Mouse (Mus musculus): ENCODE measurements around the gene Pycr1.
"Not testable (repeated sequence)": the region's sequence is repeated elsewhere in the genome, so short reads cannot be mapped to it uniquely, and the experiment has no call there.

Gene Pycr1

GRCm38 (mm10) chr11:120643601-120643987, at the start of gene Pycr1:
TSS of gene Pycr1 (minus strand) at chr11:120643769.
- DNase-seq (ENCODE audit: low spot score in 2 of 2) = peak; percentile 89 to 91

- DNase-seq (ENCODE audit: low spot score in 2 of 2) = no peak
Measured at GRCm38 (mm10) chr11:120692471-120693011, 49.0 kb upstream of the Pycr1 start.

GRCm38 (mm10) chr11:120689365-120689764, 45.8 kb upstream of the Pycr1 start:
- no peak for DNase-seq (ENCODE audit: low spot score in 2 of 2)

- no peak for DNase-seq (ENCODE audit: low spot score in 2 of 2)
Measured at GRCm38 (mm10) chr11:120686650-120687272, 43.2 kb upstream of the Pycr1 start.

GRCm38 (mm10) chr11:120684660-120685059, 41.1 kb upstream of the Pycr1 start:
- DNase-seq (ENCODE audit: low spot score in 2 of 2) = no peak

GRCm38 (mm10) chr11:120684086-120684485, 40.5 kb upstream of the Pycr1 start:
- DNase-seq (ENCODE audit: low spot score in 2 of 2) = no peak

DNA sequence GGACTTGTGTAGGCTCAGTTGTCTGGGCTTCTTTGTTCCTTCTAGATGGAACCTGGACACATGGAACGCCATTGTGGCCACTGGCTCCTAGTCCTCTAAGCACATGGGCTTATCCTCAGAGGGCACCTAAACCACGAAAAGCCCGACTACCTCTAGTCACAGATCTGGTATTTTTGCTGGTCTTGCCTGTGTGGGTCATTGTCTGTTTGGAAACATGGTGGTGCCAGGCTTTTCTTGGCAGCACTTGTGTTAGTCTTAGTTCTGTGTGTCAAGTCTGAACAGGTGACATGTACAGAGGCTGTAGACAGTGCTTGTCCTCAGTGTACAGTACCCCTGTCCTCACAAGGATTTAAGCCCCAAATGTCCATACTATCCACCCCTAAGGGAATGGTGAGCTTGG, 40.0 kb upstream of the Pycr1 start:
- no peak for DNase-seq (ENCODE audit: low spot score in 2 of 2)

DNA sequence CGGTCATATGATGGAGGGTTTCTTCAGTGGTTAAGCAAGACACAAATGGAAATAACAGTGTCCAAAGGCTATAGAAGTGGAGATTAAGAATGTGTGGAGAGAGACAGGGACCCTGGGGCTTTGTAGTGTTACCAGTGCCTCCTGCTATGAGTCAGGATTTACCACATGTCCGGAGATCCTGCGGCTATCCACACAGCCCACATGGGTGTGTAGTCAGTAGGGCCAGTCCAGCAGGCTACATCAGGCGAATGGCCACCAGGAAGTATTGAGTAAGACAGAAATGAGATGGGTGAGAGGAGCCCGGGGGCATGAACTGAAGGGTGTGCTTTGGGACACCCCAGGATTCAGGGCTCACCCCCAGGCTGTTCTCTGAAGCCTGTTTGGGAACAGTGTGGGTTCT, 39.1 kb upstream of the Pycr1 start:
- no peak for DNase-seq (ENCODE audit: low spot score in 2 of 2)

DNA sequence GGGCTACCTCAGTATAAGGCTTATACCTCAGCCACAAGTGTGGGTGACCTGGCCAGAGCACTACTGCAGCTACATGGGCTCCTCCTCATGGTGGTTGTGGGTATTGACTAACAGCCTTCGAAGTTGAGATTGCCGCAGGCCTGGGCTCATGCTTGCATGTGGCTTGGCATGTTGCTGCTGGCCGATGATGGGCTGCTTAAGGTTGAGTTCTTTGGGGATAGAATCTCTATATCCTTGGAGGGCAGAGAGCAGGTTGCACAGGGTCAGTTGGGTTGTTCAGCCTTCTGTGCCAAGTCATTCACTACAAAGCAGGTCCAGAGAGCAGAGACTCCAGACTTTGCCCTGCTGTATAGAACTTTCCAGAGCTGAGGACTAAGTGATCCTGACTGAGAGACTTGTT, 36.3 kb upstream of the Pycr1 start:
- no peak for DNase-seq (ENCODE audit: low spot score in 2 of 2)

DNA sequence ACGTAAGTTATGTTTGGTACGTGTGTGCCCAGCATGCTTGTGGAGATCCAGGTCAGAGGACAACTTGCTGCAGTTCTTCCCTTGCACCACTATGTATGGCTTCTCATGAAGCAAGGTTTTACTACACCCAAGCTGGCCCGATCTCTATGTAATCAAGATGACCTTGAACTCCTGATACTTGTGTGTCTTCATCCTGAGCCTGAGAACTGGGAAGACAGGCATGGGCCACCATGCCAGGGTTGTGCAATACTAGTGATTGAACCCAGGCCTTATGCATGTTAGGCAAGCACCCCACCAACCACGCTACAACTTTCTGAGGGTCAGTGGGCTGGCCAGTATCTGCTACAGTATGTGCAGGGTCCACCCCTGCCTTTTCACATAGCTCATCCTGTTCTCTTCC, 33.4 kb upstream of the Pycr1 start:
- DNase-seq (ENCODE audit: low spot score in 2 of 2) = no peak

DNA sequence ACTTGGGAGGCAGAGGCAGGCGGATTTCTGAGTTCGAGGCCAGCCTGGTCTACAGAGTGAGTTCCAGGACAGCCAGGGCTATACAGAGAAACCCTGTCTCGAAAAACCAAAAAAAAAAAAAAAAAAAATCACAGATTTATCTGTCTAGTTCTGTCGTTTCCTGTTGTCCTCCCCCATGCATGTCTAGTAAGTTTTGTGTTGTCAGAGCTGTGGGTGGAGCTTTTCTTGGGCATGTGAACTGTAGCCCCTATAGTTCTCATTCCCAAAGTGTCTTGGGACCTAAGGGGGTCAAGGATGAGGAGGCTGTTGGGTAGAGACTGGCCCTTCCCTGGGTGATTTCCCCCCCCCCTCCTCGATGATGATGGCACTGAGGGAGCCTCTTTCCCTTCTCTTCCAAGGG, 32.3 kb upstream of the Pycr1 start:
- not testable (repeated sequence) for DNase-seq (ENCODE audit: low spot score in 2 of 2)

DNA sequence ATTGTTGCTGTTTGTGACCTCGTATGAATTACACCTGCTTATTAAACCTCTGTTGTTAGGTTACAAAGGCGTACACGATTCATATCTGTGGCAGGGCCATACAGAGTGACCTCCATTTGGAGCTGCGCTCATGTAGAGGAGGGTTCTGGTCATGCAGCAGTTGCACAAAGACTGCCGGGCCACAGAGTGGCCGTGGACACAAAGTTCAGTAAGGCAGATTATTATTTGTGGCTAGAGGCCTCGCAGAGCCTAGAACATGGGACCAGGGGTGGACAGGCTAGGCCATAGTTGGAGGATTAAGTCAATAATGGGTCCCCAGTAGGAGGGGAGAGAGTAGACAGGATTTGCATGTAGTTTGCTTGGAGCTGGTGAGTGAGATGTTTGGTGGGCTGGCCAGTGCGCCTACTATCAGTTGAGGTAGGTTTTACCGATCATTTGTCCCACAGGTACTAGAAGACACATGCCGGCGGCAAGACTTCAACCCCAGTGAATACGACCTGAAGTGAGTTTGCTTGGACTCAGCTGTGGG, 30.1 kb upstream of the Pycr1 start:
- DNase-seq (ENCODE audit: low spot score in 2 of 2) = no peak

GRCm38 (mm10) chr11:120672687-120673593, 29.4 kb upstream of the Pycr1 start, which contains the start of gene Aspscr1:
TSS of gene Aspscr1 (plus strand) at chr11:120672973.
- DNase-seq (ENCODE audit: low spot score in 2 of 2) = peak; percentile 92 to 93

DNA sequence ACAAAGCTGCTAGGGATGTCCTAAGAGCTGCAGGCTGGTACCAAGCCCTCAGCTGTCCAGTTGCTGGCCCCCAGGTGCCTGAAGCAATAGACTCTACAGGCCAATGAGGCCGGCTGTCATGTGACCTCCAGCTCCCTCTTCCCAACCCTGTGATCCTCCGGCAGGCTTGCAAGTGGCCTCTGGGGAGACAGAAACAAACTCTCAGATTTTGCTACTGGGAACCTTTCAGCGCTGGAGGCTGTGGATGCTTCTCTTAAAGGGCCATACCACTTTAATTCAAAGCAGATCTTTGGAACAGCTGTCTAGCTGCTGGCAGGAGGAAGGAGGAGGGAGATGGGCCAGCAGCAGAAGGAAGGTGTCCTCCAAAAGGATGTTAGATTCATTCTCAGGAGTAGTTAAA, 23.0 kb upstream of the Pycr1 start:
- DNase-seq (ENCODE audit: low spot score in 2 of 2) = no peak

DNA sequence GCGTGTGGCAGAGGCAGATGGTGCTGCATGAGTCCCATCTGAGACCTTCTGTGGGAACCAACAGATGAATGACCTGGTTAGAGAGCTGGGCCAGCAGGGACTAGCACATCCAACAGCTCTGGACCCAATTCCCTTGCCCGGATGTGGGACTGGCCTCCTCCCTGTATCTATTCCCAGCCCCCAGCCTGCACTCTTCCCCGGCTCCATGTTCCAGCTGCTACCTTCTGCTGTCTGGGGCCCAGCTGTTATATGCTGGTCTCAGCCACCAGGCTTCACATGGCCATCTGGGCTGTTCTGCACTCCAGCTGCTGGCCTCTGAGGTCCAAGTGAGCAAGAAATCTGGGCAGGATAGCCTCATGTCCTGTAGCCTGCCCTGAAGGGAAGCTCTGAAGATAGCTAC, 21.8 kb upstream of the Pycr1 start:
- no peak for DNase-seq (ENCODE audit: low spot score in 2 of 2)

GRCm38 (mm10) chr11:120663714-120664113, 20.1 kb upstream of the Pycr1 start:
- no peak for DNase-seq (ENCODE audit: low spot score in 2 of 2)

DNA sequence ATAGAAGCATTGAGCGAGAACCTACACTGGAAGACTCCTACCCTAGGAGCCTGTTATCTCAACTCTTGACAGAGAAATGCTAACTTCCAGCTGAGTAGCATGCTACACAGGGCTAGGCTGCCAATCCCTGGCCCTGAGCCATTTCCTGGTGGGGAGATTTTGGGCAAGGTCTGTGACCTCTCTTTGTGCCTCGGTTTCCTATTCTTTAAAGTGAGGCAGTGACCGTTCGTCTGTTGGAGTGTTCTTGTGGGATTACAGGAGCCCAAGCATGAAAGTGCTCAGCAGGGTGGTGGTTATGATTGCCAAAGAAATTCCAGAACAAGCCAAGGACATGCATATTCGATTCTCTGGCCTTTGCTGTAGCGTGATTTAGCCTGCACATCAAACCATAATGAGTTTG, 19.2 kb upstream of the Pycr1 start:
- no peak for DNase-seq (ENCODE audit: low spot score in 2 of 2)

DNA sequence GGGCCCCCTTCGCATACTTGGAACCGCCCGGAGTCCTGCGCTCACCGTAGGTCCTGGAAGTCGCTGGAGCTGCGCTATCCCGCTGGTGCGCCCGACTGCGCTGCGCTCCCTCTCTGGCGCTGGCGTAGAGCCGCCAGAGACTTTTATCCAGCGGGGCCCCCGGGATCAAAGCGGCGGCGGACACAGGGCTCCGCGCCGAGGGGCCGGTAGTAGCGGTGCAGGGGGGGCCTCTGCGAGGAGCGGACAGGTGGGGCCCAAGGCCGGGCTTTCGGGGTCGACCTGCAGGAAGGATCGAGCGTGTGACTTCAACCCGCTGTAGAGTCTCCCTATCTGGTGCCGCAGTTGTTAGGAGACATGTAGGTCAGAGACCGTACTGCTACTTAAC, 17.5 kb upstream of the Pycr1 start, which contains the start of gene Notum:
Gene Notum (minus strand): TSS at position 100 of the 385 bp plus-strand sequence.
- no peak for DNase-seq (ENCODE audit: low spot score in 2 of 2)

GRCm38 (mm10) chr11:120660301-120661075, 16.9 kb upstream of the Pycr1 start:
- DNase-seq (ENCODE audit: low spot score in 2 of 2) = no peak

DNA sequence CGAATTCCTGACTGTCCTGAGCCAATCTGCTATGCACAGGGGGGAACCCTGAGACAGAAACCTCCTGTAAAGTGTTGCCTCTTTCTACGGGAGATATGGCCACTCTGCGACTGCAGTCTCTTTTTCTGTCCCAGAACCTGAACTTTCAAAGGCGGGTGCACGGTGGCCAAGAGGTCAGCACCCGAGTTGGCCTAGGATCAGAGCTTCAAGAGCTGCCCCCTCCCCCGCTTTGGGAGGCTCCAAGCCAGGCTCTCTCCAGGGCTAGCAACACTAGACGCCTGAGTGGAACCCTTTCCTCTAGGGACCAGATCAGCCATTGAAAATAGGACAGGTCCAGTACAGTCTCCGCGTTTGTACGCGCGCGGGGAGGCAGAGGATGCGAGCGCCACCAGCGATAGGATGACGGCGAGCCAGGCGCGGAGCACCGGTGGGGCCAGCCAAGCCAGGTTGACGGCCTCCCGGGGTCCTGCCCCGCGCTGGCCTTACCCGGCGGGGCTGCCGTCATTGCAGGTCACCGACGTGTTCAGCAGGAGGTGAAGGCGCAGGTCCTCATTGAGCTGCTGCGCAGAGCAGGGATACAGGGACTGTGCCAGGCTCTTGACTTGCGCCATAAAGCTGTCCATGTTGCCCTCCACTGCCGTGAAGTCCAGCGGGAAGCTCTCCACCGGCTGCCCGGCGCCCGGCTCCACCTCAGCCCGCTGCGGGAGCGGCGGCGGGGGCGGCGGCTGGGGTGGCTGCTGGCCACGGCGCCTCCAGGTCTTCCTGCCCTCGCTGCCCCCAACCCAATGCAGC, 16.1 kb upstream of the Pycr1 start:
- no peak for DNase-seq (ENCODE audit: low spot score in 2 of 2)

DNA sequence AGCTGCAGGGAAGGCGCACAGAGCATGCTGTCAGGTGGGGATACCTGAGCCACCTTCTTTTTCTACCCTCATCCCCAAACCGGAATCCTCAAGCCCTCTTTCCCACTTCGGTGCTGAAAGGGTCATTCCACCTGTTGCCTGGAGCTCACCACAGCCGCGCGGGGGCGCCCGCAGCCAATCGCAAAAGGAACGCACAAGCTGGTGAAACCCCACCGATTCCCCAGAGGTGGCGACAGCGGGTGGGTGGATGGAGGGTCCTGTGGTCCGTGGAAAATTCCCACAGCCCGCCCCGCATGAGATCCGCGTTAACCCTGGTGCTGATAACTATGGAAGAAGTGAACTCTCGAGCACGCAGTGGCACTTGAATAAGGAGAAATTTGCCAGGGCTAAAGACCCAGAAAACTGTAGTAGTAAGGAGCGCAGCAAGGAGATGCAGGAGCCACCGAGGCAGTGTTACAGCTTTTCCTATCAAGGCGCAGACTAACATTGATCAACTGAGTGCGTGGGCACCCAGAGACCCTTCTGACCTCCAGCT, 15.4 kb upstream of the Pycr1 start:
- peak; percentile 63 to 75 for DNase-seq (ENCODE audit: low spot score in 2 of 2)

Measured in frontal cortex, postnatal 10 days (tissue).